Mouse (Mus musculus) hindbrain, embryonic 12.5 days (tissue): ENCODE results near the gene Myh6. TPM values are rescaled to one million over a fixed set of nuclear protein-coding genes. Genes with fewer than 3 reads are reported as not detected.

Experiments
- ATAC-seq: fragments of 200-750 bp; cut with Nextera tagmentation; 2 replicates; pipeline ENCODE4 v1.8.0; 2017; ENCODE audit warnings: moderate TSS enrichment; ENCODE audit not compliant: low FRiP score
- H3K27ac ChIP-seq: fragments of 300-500 bp; sonication (generic); 2 replicates; pipeline ENCODE4 v1.5.1; 2016; ENCODE audit warnings: mild to moderate bottlenecking
- H3K27me3 ChIP-seq: fragments of 300-500 bp; sonication (generic); 2 replicates; pipeline ENCODE4 v1.6.1; 2016; ENCODE audit warnings: mild to moderate bottlenecking
- H3K36me3 ChIP-seq: fragments of 300-500 bp; sonication (generic); 2 replicates; pipeline ENCODE4 v1.6.1; 2016; ENCODE audit warnings: mild to moderate bottlenecking
- H3K4me1 ChIP-seq: fragments of 300-500 bp; sonication (generic); 2 replicates; pipeline ENCODE4 v1.6.1; 2016
- H3K4me2 ChIP-seq: fragments of 300-500 bp; sonication (generic); replicated peaks from 2 replicates; pipeline ENCODE4 v1.6.1; 2016; ENCODE audit warnings: mild to moderate bottlenecking
- H3K4me3 ChIP-seq: fragments of 300-500 bp; sonication (generic); 2 replicates; pipeline ENCODE4 v1.5.1; 2016; ENCODE audit warnings: mild to moderate bottlenecking
- H3K9ac ChIP-seq: fragments of 300-500 bp; sonication (generic); 2 replicates; pipeline ENCODE4 v1.6.1; 2016; ENCODE audit warnings: mild to moderate bottlenecking, moderate library complexity
- H3K9me3 ChIP-seq: fragments of 300-500 bp; sonication (generic); replicated peaks from 2 replicates; pipeline ENCODE4 v1.6.1; 2016; ENCODE audit warnings: mild to moderate bottlenecking
- WGBS: fragments of 180-500 bp; shearing (Covaris S2); methylation state at CpG from one replicate; pipeline ENCODE4 v1.1.7; 2016; 5-methylcytosine and 5-hydroxymethylcytosine counted together
- polyA plus RNA-seq: library from polyadenylated mRNA; unstranded; fragments of >200 nt; fragmentation: Nextera tagmentation; extraction: Ambion mirVana; gene quantifications from 2 replicates; pipeline ENCODE4 v1.2.1, GENCODE M21; 2016

The Myh6 gene
- 0.81 and 1.4 TPM in 2 replicates for polyA plus RNA-seq

- WGBS = 82% methylated on average over 7 of the region's 7 CpGs
- no peak within 1 kb of the TSS for H3K9ac ChIP-seq
- no peaks in the 10 kb centered on the region for H3K27me3 ChIP-seq
- ATAC-seq = no peak
- no peak within 1 kb of the TSS for H3K4me3 ChIP-seq
- H3K27ac ChIP-seq = no peak within 1 kb of the TSS
- no peaks in the 10 kb centered on the region for H3K36me3 ChIP-seq
- no peaks in the 10 kb centered on the region for H3K9me3 ChIP-seq
- no peaks in the 10 kb centered on the region for H3K4me1 ChIP-seq
- H3K4me2 ChIP-seq = no peak within 1 kb of the TSS
Measured at GRCm38 (mm10) chr14:54966320-54966977, at the start of gene Myh6. TSS of gene Myh6 (minus strand) at chr14:54966927.

- peak overlapping the region; percentile 85 for H3K4me2 ChIP-seq
- peak overlapping the region; percentile 62 for H3K27ac ChIP-seq
- peaks cover 22% of the 10 kb centered on the region for H3K36me3 ChIP-seq
- peak overlapping the region; percentile 72 for H3K4me3 ChIP-seq
- H3K27me3 ChIP-seq = no peaks in the 10 kb centered on the region
- no peak; the same call in 1 of the 2 replicates for ATAC-seq
- H3K9ac ChIP-seq = peak overlapping the region; percentile 73
- WGBS = under 1% methylated on average over 17 of the region's 17 CpGs
- H3K9me3 ChIP-seq = no peaks in the 10 kb centered on the region
- H3K4me1 ChIP-seq = peaks cover 2% of the 10 kb centered on the region; the same call in 1 of the 2 replicates
Measured at GRCm38 (mm10) chr14:55015767-55016111, 49.0 kb upstream of the Myh6 start.

- H3K27me3 ChIP-seq = no peaks in the 10 kb centered on the region
- H3K4me2 ChIP-seq = peak within 1 kb of the TSS; percentile 85
- WGBS = under 1% methylated on average over 36 of the region's 36 CpGs
- H3K27ac ChIP-seq = peak within 1 kb of the TSS; percentile 92
- no peaks in the 10 kb centered on the region for H3K9me3 ChIP-seq
- H3K4me3 ChIP-seq = peak within 1 kb of the TSS; percentile 72
- peak; percentile 97 for ATAC-seq
- peak within 1 kb of the TSS; percentile 73 for H3K9ac ChIP-seq
- H3K4me1 ChIP-seq = peaks cover 2% of the 10 kb centered on the region; the same call in 1 of the 2 replicates
- peaks cover 16% of the 10 kb centered on the region for H3K36me3 ChIP-seq
Measured at GRCm38 (mm10) chr14:55014991-55015766, 48.5 kb upstream of the Myh6 start, which contains the start of gene Ngdn. TSS of gene Ngdn (plus strand) at chr14:55015454.

- H3K4me2 ChIP-seq = peak overlapping the region; percentile 65
- H3K9me3 ChIP-seq = no peaks in the 10 kb centered on the region
- H3K27ac ChIP-seq = peak overlapping the region; percentile 92
- peaks cover 14% of the 10 kb centered on the region for H3K36me3 ChIP-seq
- no peak; the same call in 1 of the 2 replicates for ATAC-seq
- H3K27me3 ChIP-seq = no peaks in the 10 kb centered on the region
- peak overlapping the region; percentile 47 for H3K4me3 ChIP-seq
- 1% methylated on average over 27 of the region's 27 CpGs for WGBS
- H3K4me1 ChIP-seq = peaks cover 2% of the 10 kb centered on the region; the same call in 1 of the 2 replicates
- H3K9ac ChIP-seq = peak overlapping the region; percentile 73
Measured at GRCm38 (mm10) chr14:55014591-55014990, 47.9 kb upstream of the Myh6 start.

GRCm38 (mm10) chr14:55011116-55011515, 44.4 kb upstream of the Myh6 start:
- WGBS = 62% methylated on average over 4 of the region's 4 CpGs
- Histone ChIP-seq H3K9me3 (no peaks in the 10 kb centered on the region), H3K36me3 (no peaks in the 10 kb centered on the region), H3K27me3 (no peaks in the 10 kb centered on the region), H3K4me3 (no peak overlapping the region), H3K4me2 (no peak overlapping the region), H3K27ac (no peak overlapping the region), H3K9ac (no peak overlapping the region), H3K4me1 (peaks cover 2% of the 10 kb centered on the region; the same call in 1 of the 2 replicates)
- no peak for ATAC-seq

- WGBS = 78% methylated on average over 8 of the region's 8 CpGs
- Histone ChIP-seq H3K27ac (no peak overlapping the region), H3K27me3 (no peaks in the 10 kb centered on the region), H3K4me1 (peaks cover 3% of the 10 kb centered on the region; the same call in 1 of the 2 replicates), H3K4me3 (no peak overlapping the region), H3K9me3 (no peaks in the 10 kb centered on the region), H3K4me2 (no peak overlapping the region), H3K9ac (no peak overlapping the region), H3K36me3 (no peaks in the 10 kb centered on the region)
- ATAC-seq = no peak
Measured at GRCm38 (mm10) chr14:55008417-55008816, 41.7 kb upstream of the Myh6 start.

- H3K27ac ChIP-seq = no peak overlapping the region
- WGBS = 89% methylated on average over 9 of the region's 9 CpGs
- H3K9me3 ChIP-seq = no peaks in the 10 kb centered on the region
- no peak overlapping the region for H3K9ac ChIP-seq
- ATAC-seq = no peak
- no peak overlapping the region for H3K4me3 ChIP-seq
- H3K36me3 ChIP-seq = no peaks in the 10 kb centered on the region
- no peaks in the 10 kb centered on the region for H3K27me3 ChIP-seq
- H3K4me2 ChIP-seq = no peak overlapping the region
- H3K4me1 ChIP-seq = peaks cover 3% of the 10 kb centered on the region; the same call in 1 of the 2 replicates
Measured at GRCm38 (mm10) chr14:55007120-55007908, 40.6 kb upstream of the Myh6 start.

GRCm38 (mm10) chr14:55006541-55006940, 39.8 kb upstream of the Myh6 start:
- Histone ChIP-seq H3K4me3 (no peak overlapping the region), H3K9ac (no peak overlapping the region), H3K9me3 (no peaks in the 10 kb centered on the region), H3K27me3 (no peaks in the 10 kb centered on the region), H3K36me3 (no peaks in the 10 kb centered on the region), H3K4me2 (no peak overlapping the region), H3K4me1 (peaks cover 3% of the 10 kb centered on the region; the same call in 1 of the 2 replicates), H3K27ac (no peak overlapping the region)
- ATAC-seq = no peak
- 72% methylated on average over 3 of the region's 3 CpGs for WGBS

GRCm38 (mm10) chr14:55005967-55006366, 39.2 kb upstream of the Myh6 start:
- Histone ChIP-seq H3K4me2 (no peak overlapping the region), H3K4me3 (no peak overlapping the region), H3K27ac (no peak overlapping the region), H3K27me3 (no peaks in the 10 kb centered on the region), H3K9ac (no peak overlapping the region), H3K4me1 (peaks cover 3% of the 10 kb centered on the region; the same call in 1 of the 2 replicates), H3K36me3 (no peaks in the 10 kb centered on the region), H3K9me3 (no peaks in the 10 kb centered on the region)
- ATAC-seq = no peak
- WGBS = 87% methylated on average over 8 of the region's 8 CpGs

- H3K27me3 ChIP-seq = no peaks in the 10 kb centered on the region
- no peak overlapping the region for H3K4me3 ChIP-seq
- peaks cover 3% of the 10 kb centered on the region; the same call in 1 of the 2 replicates for H3K4me1 ChIP-seq
- H3K4me2 ChIP-seq = no peak overlapping the region
- WGBS = 83% methylated on average over 2 of the region's 2 CpGs
- H3K36me3 ChIP-seq = no peaks in the 10 kb centered on the region
- H3K9me3 ChIP-seq = no peaks in the 10 kb centered on the region
- ATAC-seq = no peak
- no peak overlapping the region for H3K9ac ChIP-seq
- H3K27ac ChIP-seq = no peak overlapping the region
Measured at GRCm38 (mm10) chr14:55005506-55005905, 38.8 kb upstream of the Myh6 start.

- H3K27ac ChIP-seq = no peak overlapping the region
- H3K27me3 ChIP-seq = no peaks in the 10 kb centered on the region
- no peak overlapping the region for H3K4me3 ChIP-seq
- no peaks in the 10 kb centered on the region for H3K9me3 ChIP-seq
- H3K4me1 ChIP-seq = peaks cover 3% of the 10 kb centered on the region; the same call in 1 of the 2 replicates
- H3K9ac ChIP-seq = no peak overlapping the region
- H3K36me3 ChIP-seq = no peaks in the 10 kb centered on the region
- H3K4me2 ChIP-seq = no peak overlapping the region
- WGBS = 81% methylated on average over 18 of the region's 18 CpGs
- no peak for ATAC-seq
Measured at GRCm38 (mm10) chr14:55003878-55004855, 37.4 kb upstream of the Myh6 start.
